Mouse (Mus musculus): Measurements from ENCODE around the gene Ptcra. TPM values are rescaled to one million over a fixed set of nuclear protein-coding genes. Genes with fewer than 3 reads are reported as not detected.
"Not testable (repeated sequence)": the region's sequence is repeated elsewhere in the genome, so short reads cannot be mapped to it uniquely, and the experiment has no call there.

Ptcra gene
- polyA plus RNA-seq, 1 experiment, result 0.23 TPM

- 0 out of 2 replicates have a peak, but pooled peaks cover 3% of the 10 kb centered on the region for H3K4me1 ChIP-seq (ENCODE audit: control insufficient read depth, insufficient read depth, low read length)
- DNase-seq, result no peak
- H3K27ac ChIP-seq (ENCODE audit: insufficient read depth, low read length), result no peak overlapping the region
- no peaks in the 10 kb centered on the region for H3K27me3 ChIP-seq (ENCODE audit: control insufficient read depth, insufficient read depth, low read length)
- TF ChIP-seq POLR2A (IDR thresholded peaks at IDR 0.05; ENCODE audit: borderline replicate concordance, insufficient read depth, low read length) (no peak), CTCF (IDR thresholded peaks at IDR 0.05; ENCODE audit: borderline replicate concordance, insufficient read depth, low read depth, low read length) (no peak)
- no peak overlapping the region for H3K4me3 ChIP-seq (replicated peaks; ENCODE audit: insufficient read depth, low read depth, low read length)
- WGBS, result 91% methylated on average over 11 of the region's 11 CpGs
These were observed 7.0 kb upstream of the Ptcra start for GRCm38 (mm10) chr17:46770546-46770945.

GRCm38 (mm10) chr17:46767868-46768267, 4.4 kb upstream of the Ptcra start:
- 59% methylated on average over 8 of the region's 8 CpGs for WGBS
- Histone ChIP-seq H3K4me1 (ENCODE audit: control insufficient read depth, insufficient read depth, low read length) (0 out of 2 replicates have a peak, but pooled peaks cover 3% of the 10 kb centered on the region), H3K4me3 (replicated peaks; ENCODE audit: insufficient read depth, low read depth, low read length) (no peak overlapping the region), H3K27me3 (ENCODE audit: control insufficient read depth, insufficient read depth, low read length) (no peaks in the 10 kb centered on the region), H3K27ac (ENCODE audit: insufficient read depth, low read length) (no peak overlapping the region)
- TF ChIP-seq POLR2A (IDR thresholded peaks at IDR 0.05; ENCODE audit: borderline replicate concordance, insufficient read depth, low read length) (no peak), CTCF (IDR thresholded peaks at IDR 0.05; ENCODE audit: borderline replicate concordance, insufficient read depth, low read depth, low read length) (no peak)
- no peak for DNase-seq

GRCm38 (mm10) chr17:46764916-46765315, 1.4 kb upstream of the Ptcra start:
- H3K4me3 ChIP-seq (replicated peaks; ENCODE audit: insufficient read depth, low read depth, low read length); DNase-seq; H3K27me3 ChIP-seq (ENCODE audit: control insufficient read depth, insufficient read depth, low read length); H3K4me1 ChIP-seq (ENCODE audit: control insufficient read depth, insufficient read depth, low read length); H3K27ac ChIP-seq (ENCODE audit: insufficient read depth, low read length): not testable (repeated sequence)
- 27% methylated on average over 9 of the region's 9 CpGs for WGBS

GRCm38 (mm10) chr17:46758753-46759152, 4.8 kb downstream of the Ptcra start:
- no peak overlapping the region for H3K4me3 ChIP-seq (replicated peaks; ENCODE audit: insufficient read depth, low read depth, low read length)
- 73% methylated on average over 12 of the region's 12 CpGs for WGBS
- H3K27ac ChIP-seq (ENCODE audit: insufficient read depth, low read length), result no peak overlapping the region
- no peaks in the 10 kb centered on the region for H3K27me3 ChIP-seq (ENCODE audit: control insufficient read depth, insufficient read depth, low read length)
- no peak for DNase-seq
- TF ChIP-seq POLR2A (IDR thresholded peaks at IDR 0.05; ENCODE audit: borderline replicate concordance, insufficient read depth, low read length), result no peak
- TF ChIP-seq CTCF (IDR thresholded peaks at IDR 0.05; ENCODE audit: borderline replicate concordance, insufficient read depth, low read depth, low read length), result no peak
- no peaks in the 10 kb centered on the region for H3K4me1 ChIP-seq (ENCODE audit: control insufficient read depth, insufficient read depth, low read length)

- TF ChIP-seq POLR2A (IDR thresholded peaks at IDR 0.05; ENCODE audit: borderline replicate concordance, insufficient read depth, low read length), result peak; percentile 78; the same call in 1 of the 2 replicates
- TF ChIP-seq CTCF (IDR thresholded peaks at IDR 0.05; ENCODE audit: borderline replicate concordance, insufficient read depth, low read depth, low read length), result no peak
- H3K27me3 ChIP-seq (ENCODE audit: control insufficient read depth, insufficient read depth, low read length), result no peaks in the 10 kb centered on the region
- H3K4me3 ChIP-seq (replicated peaks; ENCODE audit: insufficient read depth, low read depth, low read length), result peak within 1 kb of the TSS; percentile 58
- peak within 1 kb of the TSS; percentile 40 for H3K27ac ChIP-seq (ENCODE audit: insufficient read depth, low read length)
- 0 out of 2 replicates have a peak, but pooled peaks cover 4% of the 10 kb centered on the region for H3K4me1 ChIP-seq (ENCODE audit: control insufficient read depth, insufficient read depth, low read length)
- DNase-seq, result peak; percentile 97 to 100
- WGBS, result 1% methylated on average over 58 of the region's 58 CpGs
These were observed 11.5 kb downstream of the Ptcra start, which contains the start of gene Cnpy3 for GRCm38 (mm10) chr17:46751794-46752556. Cnpy3 (minus strand) TSS chr17:46752214.

- Histone ChIP-seq H3K4me1 (ENCODE audit: control insufficient read depth, insufficient read depth, low read length) (0 out of 2 replicates have a peak, but pooled peaks cover 4% of the 10 kb centered on the region), H3K4me3 (replicated peaks; ENCODE audit: insufficient read depth, low read depth, low read length) (peak overlapping the region; percentile 58), H3K27me3 (ENCODE audit: control insufficient read depth, insufficient read depth, low read length) (no peaks in the 10 kb centered on the region), H3K27ac (ENCODE audit: insufficient read depth, low read length) (peak overlapping the region; percentile 2; the same call in 1 of the 2 replicates)
- TF ChIP-seq POLR2A (IDR thresholded peaks at IDR 0.05; ENCODE audit: borderline replicate concordance, insufficient read depth, low read length) (no peak), CTCF (IDR thresholded peaks at IDR 0.05; ENCODE audit: borderline replicate concordance, insufficient read depth, low read depth, low read length) (no peak)
- 21% methylated on average over 16 of the region's 16 CpGs for WGBS
- no peak for DNase-seq
These were observed 12.3 kb downstream of the Ptcra start for GRCm38 (mm10) chr17:46751056-46751793.

GRCm38 (mm10) chr17:46750580-46750979, 12.9 kb downstream of the Ptcra start:
- TF ChIP-seq POLR2A (IDR thresholded peaks at IDR 0.05; ENCODE audit: borderline replicate concordance, insufficient read depth, low read length) (no peak), CTCF (IDR thresholded peaks at IDR 0.05; ENCODE audit: borderline replicate concordance, insufficient read depth, low read depth, low read length) (no peak)
- H3K27ac ChIP-seq (ENCODE audit: insufficient read depth, low read length), result no peak overlapping the region
- 92% methylated on average over 4 of the region's 4 CpGs for WGBS

More at GRCm38 (mm10) chr17:46750580-46750979, 12.9 kb downstream of the Ptcra start:
- Histone ChIP-seq H3K27me3 (ENCODE audit: control insufficient read depth, insufficient read depth, low read length) (no peaks in the 10 kb centered on the region), H3K4me1 (ENCODE audit: control insufficient read depth, insufficient read depth, low read length) (0 out of 2 replicates have a peak, but pooled peaks cover 4% of the 10 kb centered on the region), H3K4me3 (replicated peaks; ENCODE audit: insufficient read depth, low read depth, low read length) (no peak overlapping the region)
- DNase-seq, result no peak

Measured in cerebellum, adult 2 months (tissue).